Mouse (Mus musculus): ENCODE results near the gene Galp. TPM values are rescaled to one million over a fixed set of nuclear protein-coding genes. Genes with fewer than 3 reads are reported as not detected.
A peak's percentile ranks its signal among the peaks of the same experiment; 100 is the strongest.

Galp gene
- polyA plus RNA-seq, 1 experiment from 2014 or later: not detected

DNA sequence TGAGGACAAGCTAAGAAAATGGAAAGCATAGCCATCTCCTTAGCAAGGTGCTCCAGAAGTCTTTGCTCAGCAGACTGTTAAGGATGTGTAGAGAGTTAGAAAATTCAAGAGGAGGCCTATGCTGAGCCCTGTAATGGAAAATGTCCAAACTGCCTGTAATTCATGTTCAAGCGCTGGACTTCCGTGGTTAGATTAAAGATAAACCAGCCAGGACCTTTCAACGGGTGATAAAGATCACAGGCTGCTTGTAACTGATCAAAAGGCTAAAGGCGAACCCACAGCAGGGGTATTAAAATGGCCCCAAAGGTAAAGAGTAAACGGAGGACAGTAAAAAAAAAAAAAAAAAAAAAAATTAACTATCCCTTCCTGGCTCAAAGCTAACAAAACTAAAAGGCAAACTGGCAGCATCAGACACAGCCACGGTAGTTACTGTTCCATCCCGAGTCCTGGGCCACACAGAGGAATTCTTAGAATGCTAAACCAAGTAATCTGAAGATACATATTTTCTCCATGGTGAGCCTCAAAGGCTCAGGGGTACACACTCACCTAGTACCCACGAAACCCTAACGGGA lies 39.9 kb upstream of the Galp start:
- H3K4me2 ChIP-seq (ENCODE audit: low read depth, severe bottlenecking): peak overlapping the region; percentile 36; the same call in 1 of the 2 replicates
- peaks cover 9% of the 10 kb centered on the region; the same call in 1 of the 2 replicates for H3K4me1 ChIP-seq (ENCODE audit: control insufficient read depth, insufficient read depth, low read length)
- peak overlapping the region; percentile 80; the same call in 1 of the 2 replicates for H3K4me3 ChIP-seq (ENCODE audit: low read depth, low read length)
- no peak overlapping the region for H3K9ac ChIP-seq (ENCODE audit: low read length)
- no peaks in the 10 kb centered on the region for H3K9me3 ChIP-seq (ENCODE audit: control insufficient read depth, low read length)
- ATAC-seq (ENCODE audit: insufficient number of reproducible peaks, low FRiP score, low TSS enrichment, low read depth) (no peak), DNase-seq (ENCODE audit: low spot score) (no peak)
- H3K36me3 ChIP-seq (ENCODE audit: control insufficient read depth, insufficient read depth, low read length): no peaks in the 10 kb centered on the region
- no peak overlapping the region for H3K27ac ChIP-seq (replicated peaks; ENCODE audit: low read depth, low read length)
- H3K27me3 ChIP-seq (ENCODE audit: control insufficient read depth, insufficient read depth, low read length): no peaks in the 10 kb centered on the region
- WGBS: 49% methylated on average over 9 of the region's 9 CpGs

DNA sequence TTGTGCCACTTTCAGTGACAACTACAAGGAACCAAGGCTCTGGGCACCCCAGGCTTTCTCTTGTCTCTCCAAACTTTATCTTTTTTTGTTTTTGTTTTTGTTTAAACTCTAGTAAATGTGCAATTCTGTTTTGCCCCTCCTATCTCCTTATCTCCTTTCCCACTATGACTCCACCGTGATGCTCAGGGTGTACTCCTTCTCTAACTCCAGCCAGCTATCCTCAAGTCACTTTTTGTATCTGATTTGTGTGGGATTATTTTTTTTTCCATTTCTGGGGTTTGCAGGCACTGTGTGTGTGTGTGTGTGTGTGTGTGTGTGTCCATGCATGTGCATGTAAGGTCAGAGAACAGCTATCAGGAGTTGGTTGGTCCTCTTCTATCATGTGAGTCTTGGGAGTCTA lies 39.4 kb upstream of the Galp start:
- Histone ChIP-seq H3K9ac (ENCODE audit: low read length) (no peak overlapping the region), H3K9me3 (ENCODE audit: control insufficient read depth, low read length) (no peaks in the 10 kb centered on the region), H3K4me2 (ENCODE audit: low read depth, severe bottlenecking) (no peak overlapping the region), H3K4me3 (ENCODE audit: low read depth, low read length) (no peak overlapping the region), H3K27ac (replicated peaks; ENCODE audit: low read depth, low read length) (no peak overlapping the region), H3K27me3 (ENCODE audit: control insufficient read depth, insufficient read depth, low read length) (no peaks in the 10 kb centered on the region), H3K36me3 (ENCODE audit: control insufficient read depth, insufficient read depth, low read length) (no peaks in the 10 kb centered on the region), H3K4me1 (ENCODE audit: control insufficient read depth, insufficient read depth, low read length) (peaks cover 9% of the 10 kb centered on the region; the same call in 1 of the 2 replicates)
- DNase-seq (ENCODE audit: low spot score): no peak
- ATAC-seq (ENCODE audit: insufficient number of reproducible peaks, low FRiP score, low TSS enrichment, low read depth): no peak
- WGBS: 74% methylated on average over 1 of the region's 1 CpGs

DNA sequence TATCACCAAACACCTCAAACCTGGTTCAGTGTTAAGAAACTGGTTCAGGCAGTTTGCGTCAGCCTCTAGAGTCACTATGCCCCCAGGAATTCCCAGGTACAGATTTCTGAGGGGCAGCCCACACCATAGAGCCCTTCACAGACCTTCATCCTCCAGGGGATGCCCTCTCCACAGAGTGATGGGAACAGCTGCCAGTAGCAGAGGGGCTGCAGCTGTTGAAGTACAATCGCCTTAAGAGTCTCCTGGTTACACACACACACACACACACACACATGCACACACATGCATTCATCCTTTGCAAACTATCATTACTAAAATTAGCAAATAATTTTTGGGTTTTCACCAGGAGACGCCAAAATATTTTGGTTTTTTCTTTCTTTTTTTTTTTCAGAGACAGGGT lies 37.3 kb upstream of the Galp start:
- WGBS: 73% methylated on average over 3 of the region's 3 CpGs
- H3K9ac ChIP-seq (ENCODE audit: low read length): no peak overlapping the region

DNA sequence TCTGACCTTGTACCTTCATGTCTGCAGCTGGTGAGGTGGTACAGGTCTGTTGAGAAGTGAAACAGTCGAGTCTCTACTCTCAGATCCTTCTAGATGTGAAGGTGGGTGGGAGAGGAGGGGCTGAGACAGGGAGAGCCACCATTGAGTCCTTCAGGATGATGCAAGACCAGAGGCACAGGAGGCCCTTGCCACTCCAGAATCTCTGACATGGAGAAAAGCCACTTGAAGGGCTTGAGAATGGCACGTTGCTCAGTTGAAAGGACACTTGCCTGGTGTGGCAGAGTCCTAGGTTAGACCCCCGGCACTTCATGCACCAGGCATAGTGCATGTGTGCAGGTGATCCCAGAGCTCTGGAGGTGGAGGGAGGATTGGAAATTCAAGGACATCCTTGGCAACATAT lies 35.3 kb upstream of the Galp start:
- Histone ChIP-seq H3K27ac (replicated peaks; ENCODE audit: low read depth, low read length) (no peak overlapping the region), H3K9ac (ENCODE audit: low read length) (no peak overlapping the region), H3K4me2 (ENCODE audit: low read depth, severe bottlenecking) (no peak overlapping the region), H3K9me3 (ENCODE audit: control insufficient read depth, low read length) (no peaks in the 10 kb centered on the region), H3K36me3 (ENCODE audit: control insufficient read depth, insufficient read depth, low read length) (no peaks in the 10 kb centered on the region), H3K4me1 (ENCODE audit: control insufficient read depth, insufficient read depth, low read length) (peaks cover 4% of the 10 kb centered on the region; the same call in 1 of the 2 replicates), H3K4me3 (ENCODE audit: low read depth, low read length) (no peak overlapping the region), H3K27me3 (ENCODE audit: control insufficient read depth, insufficient read depth, low read length) (no peaks in the 10 kb centered on the region)
- 61% methylated on average over 3 of the region's 3 CpGs for WGBS
- DNase-seq (ENCODE audit: low spot score): no peak
- no peak for ATAC-seq (ENCODE audit: insufficient number of reproducible peaks, low FRiP score, low TSS enrichment, low read depth)

More for the DNA sequence above, 37.3 kb upstream of the Galp start:
- H3K27me3 ChIP-seq (ENCODE audit: control insufficient read depth, insufficient read depth, low read length): no peaks in the 10 kb centered on the region
- no peak for ATAC-seq (ENCODE audit: insufficient number of reproducible peaks, low FRiP score, low TSS enrichment, low read depth)
- peaks cover 4% of the 10 kb centered on the region; the same call in 1 of the 2 replicates for H3K4me1 ChIP-seq (ENCODE audit: control insufficient read depth, insufficient read depth, low read length)
- H3K4me2 ChIP-seq (ENCODE audit: low read depth, severe bottlenecking): no peak overlapping the region
- no peaks in the 10 kb centered on the region for H3K36me3 ChIP-seq (ENCODE audit: control insufficient read depth, insufficient read depth, low read length)
- no peak overlapping the region for H3K4me3 ChIP-seq (ENCODE audit: low read depth, low read length)
- no peak for DNase-seq (ENCODE audit: low spot score)
- no peaks in the 10 kb centered on the region for H3K9me3 ChIP-seq (ENCODE audit: control insufficient read depth, low read length)
- no peak overlapping the region for H3K27ac ChIP-seq (replicated peaks; ENCODE audit: low read depth, low read length)

DNA sequence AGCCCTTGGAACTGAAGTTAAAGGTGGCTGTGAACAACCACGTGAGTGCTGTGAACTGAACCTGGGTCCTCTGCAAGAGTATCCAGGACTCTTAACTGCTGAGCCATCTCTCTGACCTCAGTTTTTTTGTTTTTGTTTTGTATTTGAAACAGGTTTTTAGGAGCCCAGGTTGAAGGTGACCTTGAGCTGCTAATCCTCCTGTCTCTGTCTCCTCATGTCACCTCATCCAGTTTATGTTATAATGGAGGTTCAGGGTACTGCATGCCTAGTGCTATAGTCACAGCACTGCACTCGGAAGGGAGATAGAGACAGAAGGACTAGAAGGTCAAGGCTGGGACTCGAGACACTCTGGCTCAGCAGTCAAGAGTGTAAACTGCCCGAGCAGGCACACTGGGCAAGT lies 34.7 kb upstream of the Galp start:
- Histone ChIP-seq H3K4me2 (ENCODE audit: low read depth, severe bottlenecking) (no peak overlapping the region), H3K9me3 (ENCODE audit: control insufficient read depth, low read length) (no peaks in the 10 kb centered on the region), H3K27me3 (ENCODE audit: control insufficient read depth, insufficient read depth, low read length) (no peaks in the 10 kb centered on the region), H3K4me3 (ENCODE audit: low read depth, low read length) (no peak overlapping the region), H3K36me3 (ENCODE audit: control insufficient read depth, insufficient read depth, low read length) (no peaks in the 10 kb centered on the region), H3K9ac (ENCODE audit: low read length) (no peak overlapping the region), H3K4me1 (ENCODE audit: control insufficient read depth, insufficient read depth, low read length) (no peaks in the 10 kb centered on the region), H3K27ac (replicated peaks; ENCODE audit: low read depth, low read length) (no peak overlapping the region)
- DNase-seq (ENCODE audit: low spot score): no peak
- WGBS: 83% methylated on average over 4 of the region's 4 CpGs
- ATAC-seq (ENCODE audit: insufficient number of reproducible peaks, low FRiP score, low TSS enrichment, low read depth): no peak

DNA sequence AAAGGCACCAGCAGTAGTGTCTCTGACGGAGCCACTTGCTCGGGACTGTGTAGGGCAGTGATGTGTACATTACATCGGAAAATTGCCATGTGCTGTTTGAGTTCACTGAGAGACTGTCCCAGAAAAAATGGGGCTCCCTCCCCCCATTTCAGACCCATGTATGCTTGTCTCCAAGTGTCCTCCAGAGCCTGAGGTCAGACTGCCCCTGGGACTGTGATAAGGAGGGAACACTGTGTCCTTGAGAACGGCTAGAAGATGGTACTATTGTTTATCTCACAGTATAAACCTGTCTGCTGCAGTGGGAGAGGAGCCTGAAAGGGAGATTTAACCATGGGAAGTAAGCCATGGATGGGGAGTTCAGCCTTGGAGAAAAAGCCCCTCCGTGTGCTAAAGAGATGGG lies 32.2 kb upstream of the Galp start:
- H3K27ac ChIP-seq (replicated peaks; ENCODE audit: low read depth, low read length): no peak overlapping the region
- 69% methylated on average over 5 of the region's 5 CpGs for WGBS

DNA sequence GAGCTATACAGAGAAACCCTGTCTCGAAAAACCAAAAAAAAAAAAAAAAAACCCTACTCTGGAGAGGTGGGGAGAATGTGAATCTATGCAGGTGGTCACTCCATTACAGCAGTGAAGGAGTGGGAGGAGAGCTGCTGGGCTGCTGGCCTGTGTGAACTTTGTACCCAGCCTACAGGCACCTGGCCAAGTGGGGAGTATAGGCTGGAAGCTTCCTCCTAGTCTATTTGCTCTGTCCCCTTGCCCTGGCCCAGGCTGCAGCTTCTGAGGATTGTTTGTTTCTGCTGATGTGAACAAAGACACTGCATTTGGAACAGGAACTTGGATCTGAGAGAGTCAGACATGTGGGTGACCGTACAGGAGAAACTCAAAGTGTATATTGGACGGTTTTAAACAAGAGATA lies 27.5 kb upstream of the Galp start:
- ATAC-seq (ENCODE audit: insufficient number of reproducible peaks, low FRiP score, low TSS enrichment, low read depth) (no peak), DNase-seq (ENCODE audit: low spot score) (no peak)
- 68% methylated on average over 3 of the region's 3 CpGs for WGBS
- H3K27ac ChIP-seq (replicated peaks; ENCODE audit: low read depth, low read length): no peak overlapping the region
- no peak overlapping the region for H3K9ac ChIP-seq (ENCODE audit: low read length)
- H3K9me3 ChIP-seq (ENCODE audit: control insufficient read depth, low read length): no peaks in the 10 kb centered on the region
- H3K27me3 ChIP-seq (ENCODE audit: control insufficient read depth, insufficient read depth, low read length): no peaks in the 10 kb centered on the region
- H3K4me2 ChIP-seq (ENCODE audit: low read depth, severe bottlenecking): no peak overlapping the region
- H3K36me3 ChIP-seq (ENCODE audit: control insufficient read depth, insufficient read depth, low read length): no peaks in the 10 kb centered on the region
- no peaks in the 10 kb centered on the region for H3K4me1 ChIP-seq (ENCODE audit: control insufficient read depth, insufficient read depth, low read length)
- H3K4me3 ChIP-seq (ENCODE audit: low read depth, low read length): no peak overlapping the region

More for the DNA sequence above, 32.2 kb upstream of the Galp start:
- H3K4me2 ChIP-seq (ENCODE audit: low read depth, severe bottlenecking): no peak overlapping the region
- no peak for ATAC-seq (ENCODE audit: insufficient number of reproducible peaks, low FRiP score, low TSS enrichment, low read depth)
- H3K9me3 ChIP-seq (ENCODE audit: control insufficient read depth, low read length): no peaks in the 10 kb centered on the region
- no peak overlapping the region for H3K4me3 ChIP-seq (ENCODE audit: low read depth, low read length)
- H3K4me1 ChIP-seq (ENCODE audit: control insufficient read depth, insufficient read depth, low read length): no peaks in the 10 kb centered on the region
- no peaks in the 10 kb centered on the region for H3K36me3 ChIP-seq (ENCODE audit: control insufficient read depth, insufficient read depth, low read length)
- no peak overlapping the region for H3K9ac ChIP-seq (ENCODE audit: low read length)
- DNase-seq (ENCODE audit: low spot score): no peak
- no peaks in the 10 kb centered on the region for H3K27me3 ChIP-seq (ENCODE audit: control insufficient read depth, insufficient read depth, low read length)

DNA sequence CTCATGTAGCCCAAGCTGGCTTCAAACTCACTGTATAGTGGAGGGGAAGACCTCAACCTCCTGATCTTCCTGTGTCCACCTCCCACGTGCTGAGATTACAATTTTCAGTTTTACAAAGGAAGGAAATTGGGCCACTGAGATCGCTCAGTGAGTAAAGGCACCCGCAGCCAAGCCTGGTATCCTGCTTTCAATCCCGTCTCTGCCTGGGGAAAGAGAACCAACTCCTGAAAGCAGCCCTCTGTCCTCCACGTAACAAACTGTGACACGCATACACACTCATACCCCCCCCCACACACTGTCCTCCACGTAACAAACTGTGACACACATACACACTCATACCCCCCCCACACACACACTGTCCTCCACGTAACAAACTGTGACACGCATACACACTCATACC lies 26.5 kb upstream of the Galp start:
- no peak overlapping the region for H3K4me2 ChIP-seq (ENCODE audit: low read depth, severe bottlenecking)

DNA sequence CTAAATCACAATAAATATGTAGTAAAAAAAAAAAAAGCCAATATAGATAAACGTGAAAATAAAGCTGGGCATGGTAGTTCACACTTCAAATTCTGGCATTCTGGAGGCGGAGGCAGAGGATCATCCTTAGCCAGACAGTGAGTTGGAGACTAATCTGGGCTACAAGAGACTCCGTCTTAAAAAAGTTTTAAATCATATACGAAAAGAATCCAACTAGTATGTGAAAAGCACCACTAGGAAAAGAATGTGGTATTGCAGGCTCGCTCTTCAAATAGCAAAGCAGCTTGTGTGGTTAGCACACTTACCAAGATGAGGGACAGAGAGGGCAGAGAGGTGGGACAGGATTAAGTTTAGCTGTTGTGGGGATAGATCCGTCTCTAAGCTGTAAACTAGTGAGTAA lies 26.0 kb upstream of the Galp start:
- DNase-seq (ENCODE audit: low spot score) (no peak), ATAC-seq (ENCODE audit: insufficient number of reproducible peaks, low FRiP score, low TSS enrichment, low read depth) (no peak)
- H3K27me3 ChIP-seq (ENCODE audit: control insufficient read depth, insufficient read depth, low read length): no peaks in the 10 kb centered on the region
- no peak overlapping the region for H3K27ac ChIP-seq (replicated peaks; ENCODE audit: low read depth, low read length)
- H3K9ac ChIP-seq (ENCODE audit: low read length): no peak overlapping the region
- no peak overlapping the region for H3K4me3 ChIP-seq (ENCODE audit: low read depth, low read length)
- H3K4me1 ChIP-seq (ENCODE audit: control insufficient read depth, insufficient read depth, low read length): no peaks in the 10 kb centered on the region
- 50% methylated on average over 6 of the region's 6 CpGs for WGBS
- no peaks in the 10 kb centered on the region for H3K36me3 ChIP-seq (ENCODE audit: control insufficient read depth, insufficient read depth, low read length)
- H3K4me2 ChIP-seq (ENCODE audit: low read depth, severe bottlenecking): peak overlapping the region; percentile 72; the same call in 1 of the 2 replicates
- no peaks in the 10 kb centered on the region for H3K9me3 ChIP-seq (ENCODE audit: control insufficient read depth, low read length)

More for the DNA sequence above, 26.5 kb upstream of the Galp start:
- Histone ChIP-seq H3K9me3 (ENCODE audit: control insufficient read depth, low read length) (no peaks in the 10 kb centered on the region), H3K4me1 (ENCODE audit: control insufficient read depth, insufficient read depth, low read length) (no peaks in the 10 kb centered on the region), H3K9ac (ENCODE audit: low read length) (no peak overlapping the region), H3K27ac (replicated peaks; ENCODE audit: low read depth, low read length) (no peak overlapping the region), H3K36me3 (ENCODE audit: control insufficient read depth, insufficient read depth, low read length) (no peaks in the 10 kb centered on the region), H3K4me3 (ENCODE audit: low read depth, low read length) (no peak overlapping the region), H3K27me3 (ENCODE audit: control insufficient read depth, insufficient read depth, low read length) (no peaks in the 10 kb centered on the region)
- DNase-seq (ENCODE audit: low spot score): no peak
- WGBS: 83% methylated on average over 9 of the region's 9 CpGs
- ATAC-seq (ENCODE audit: insufficient number of reproducible peaks, low FRiP score, low TSS enrichment, low read depth): no peak
